Mouse (Mus musculus): ENCODE data around the gene Med12.

GRCm38 (mm10) chrX:101282813-101283212 lies 9.0 kb downstream of the Med12 start:
- TF ChIP-seq CTCF (IDR thresholded peaks at IDR 0.05; ENCODE audit: control insufficient read depth, insufficient read depth, insufficient replicate concordance, low read depth, low read length) (no peak), POLR2A (IDR thresholded peaks at IDR 0.05; ENCODE audit: control insufficient read depth, low read depth, low read length) (no peak)

All from testis, adult 2 months (tissue).